Mouse (Mus musculus) limb, embryonic 14.5 days (tissue): Measurements from ENCODE around the gene Kirrel3. TPM values are rescaled to one million over a fixed set of nuclear protein-coding genes. Genes with fewer than 3 reads are reported as not detected.

ENCODE experiments used
- ATAC-seq: fragments of 200-750 bp; cut with Nextera tagmentation; 2 replicates; pipeline ENCODE4 v1.8.0; 2017; ENCODE audit warnings: low read depth, moderate number of reproducible peaks, moderate TSS enrichment; ENCODE audit not compliant: low FRiP score
- DNase-seq: peaks from one replicate; pipeline ENCODE4 v3.0.0-alpha.2; 2015; ENCODE audit warnings: low spot score
- H3K27ac ChIP-seq: fragments of 300-500 bp; sonication (generic); replicated peaks from 2 replicates; pipeline ENCODE4 v1.5.1; 2014; ENCODE audit warnings: low read depth, mild to moderate bottlenecking, low read length, moderate library complexity, mixed read lengths
- H3K27me3 ChIP-seq: fragments of 300-500 bp; sonication (generic); 2 replicates; pipeline ENCODE4 v1.6.1; 2014; ENCODE audit warnings: low read length, mixed read lengths; ENCODE audit not compliant: control insufficient read depth, insufficient read depth
- H3K36me3 ChIP-seq: fragments of 300-500 bp; sonication (generic); 2 replicates; pipeline ENCODE4 v1.6.1; 2014; ENCODE audit warnings: mild to moderate bottlenecking, low read length, moderate library complexity, mixed read lengths; ENCODE audit not compliant: control insufficient read depth, insufficient read depth
- H3K4me1 ChIP-seq: fragments of 300-500 bp; sonication (generic); 2 replicates; pipeline ENCODE4 v1.6.1; 2014; ENCODE audit warnings: antibody characterized with exemption, low read length, mixed read lengths; ENCODE audit not compliant: control insufficient read depth, insufficient read depth
- H3K4me2 ChIP-seq: fragments of 300-500 bp; sonication (generic); replicated peaks from 2 replicates; pipeline ENCODE4 v1.6.1; 2014; ENCODE audit warnings: low read depth, mild to moderate bottlenecking, low read length, moderate library complexity; ENCODE audit not compliant: severe bottlenecking
- H3K4me3 ChIP-seq: fragments of 300-500 bp; sonication (generic); replicated peaks from 2 replicates; pipeline ENCODE4 v1.5.1; 2014; ENCODE audit warnings: low read length
- H3K9ac ChIP-seq: fragments of 300-500 bp; sonication (generic); 2 replicates; pipeline ENCODE4 v1.6.1; 2014; ENCODE audit warnings: mild to moderate bottlenecking, low read depth, low read length, moderate library complexity; ENCODE audit not compliant: severe bottlenecking
- H3K9me3 ChIP-seq: fragments of 300-500 bp; sonication (generic); 2 replicates; pipeline ENCODE4 v1.6.1; 2016; ENCODE audit warnings: low read length; ENCODE audit not compliant: control insufficient read depth
- POLR2A ChIP-seq: fragments of 200-500 bp; IDR thresholded peaks from 2 replicates; pipeline ENCODE4 v1.8.0; 2012; ENCODE audit warnings: inconsistent platforms, mild to moderate bottlenecking, moderate library complexity, borderline replicate concordance; ENCODE audit not compliant: insufficient read depth, insufficient read length; ENCODE audit errors: extremely low read depth
- WGBS: fragments of 180-500 bp; shearing (Covaris S2); extraction: QIAGEN DNeasy Blood & Tissue Kit; methylation state at CpG from one replicate; pipeline ENCODE4 v1.1.7; 2014; 5-methylcytosine and 5-hydroxymethylcytosine counted together
- polyA plus RNA-seq, 2 experiments: library from polyadenylated mRNA; depleted of rRNA in 1 of 2; stranded (reverse) in 1 of 2; unstranded in 1 of 2; fragments of >200 nt; fragmentation: Nextera tagmentation in 1 of 2; extraction: Ambion mirVana in 1 of 2; gene quantifications; 2 replicates each; pipeline versions ENCODE4 v1.2.1 to v1.2.3; 2012 to 2014

Gene Kirrel3
- polyA plus RNA-seq, 2 experiments = 10.1 to 14.6 TPM

DNA sequence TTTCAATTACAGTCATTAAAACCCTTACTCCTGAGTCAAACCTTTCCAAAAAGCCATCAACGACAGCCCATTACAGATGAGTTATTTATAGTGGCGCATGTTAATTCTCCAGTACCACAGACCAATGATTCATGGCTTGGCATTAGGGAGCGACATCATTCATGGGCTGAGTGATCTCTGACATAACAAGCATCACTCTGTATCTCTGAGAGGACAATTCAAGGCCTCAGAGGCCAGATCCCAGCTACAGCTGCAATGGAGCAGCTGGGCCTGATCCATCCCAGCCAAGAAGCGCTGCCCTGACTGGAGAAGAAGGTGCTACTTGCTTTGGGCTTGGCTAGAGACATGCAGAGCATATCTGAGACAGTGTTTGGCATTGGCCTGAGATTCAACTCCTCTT lies 37.2 kb upstream of the Kirrel3 start:
- Histone ChIP-seq H3K9me3 (no peaks in the 10 kb centered on the region), H3K9ac (no peak overlapping the region), H3K4me3 (no peak overlapping the region), H3K27me3 (no peaks in the 10 kb centered on the region), H3K36me3 (no peaks in the 10 kb centered on the region), H3K4me1 (0 out of 2 replicates have a peak, but pooled peaks cover 2% of the 10 kb centered on the region), H3K4me2 (no peak overlapping the region), H3K27ac (no peak overlapping the region)
- DNase-seq = no peak
- ATAC-seq = no peak
- TF ChIP-seq POLR2A = no peak
- WGBS = 77% methylated on average over 4 of the region's 4 CpGs

DNA sequence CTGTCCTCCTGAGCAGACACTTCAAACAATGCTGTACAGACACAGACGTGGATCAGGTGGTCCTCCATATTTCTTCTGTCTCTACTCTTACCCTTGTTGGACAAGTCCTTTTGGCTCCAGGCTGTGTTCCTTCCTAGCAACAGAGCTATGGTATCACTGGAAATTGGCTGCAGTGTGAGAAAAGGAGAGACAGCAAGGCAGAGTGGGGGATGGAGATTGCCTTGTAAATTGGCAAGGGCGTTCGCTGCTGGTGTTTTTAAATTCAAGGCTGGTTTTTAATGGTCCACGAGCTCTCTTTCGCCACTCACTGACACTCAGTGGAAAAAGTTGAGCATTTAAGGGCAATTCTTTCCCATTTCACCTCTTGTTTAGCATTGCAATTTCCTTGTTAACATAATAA lies 27.5 kb upstream of the Kirrel3 start:
- no peak for ATAC-seq
- H3K36me3 ChIP-seq = no peaks in the 10 kb centered on the region
- H3K4me2 ChIP-seq = no peak overlapping the region
- whole genome bisulfite sequencing = 28% methylated on average over 5 of the region's 5 CpGs
- peaks cover 3% of the 10 kb centered on the region; the same call in 1 of the 2 replicates for H3K4me1 ChIP-seq
- no peak overlapping the region for H3K4me3 ChIP-seq
- no peak overlapping the region for H3K9ac ChIP-seq
- DNase-seq = no peak
- H3K9me3 ChIP-seq = no peaks in the 10 kb centered on the region
- H3K27me3 ChIP-seq = no peaks in the 10 kb centered on the region
- no peak overlapping the region for H3K27ac ChIP-seq
- TF ChIP-seq POLR2A = no peak

DNA sequence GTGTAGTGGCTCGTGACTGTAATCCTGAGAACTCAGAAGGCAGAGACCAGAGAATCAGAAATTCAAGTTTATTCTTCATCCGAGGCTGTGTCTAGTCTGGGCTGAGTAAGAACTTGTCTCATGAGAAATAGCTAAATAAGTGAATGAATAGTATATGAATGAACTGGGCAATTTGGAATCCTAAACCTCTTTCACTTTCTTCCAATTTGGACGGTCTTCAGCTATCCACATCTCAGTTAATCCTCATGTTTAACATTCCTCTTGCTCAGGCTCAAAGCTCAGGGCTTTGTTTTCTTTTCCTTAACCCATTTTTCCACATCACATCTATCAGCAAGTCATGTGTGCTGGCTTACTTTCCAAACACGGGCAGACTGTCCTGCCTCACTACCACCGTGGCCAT lies 25.7 kb upstream of the Kirrel3 start:
- H3K27me3 ChIP-seq = no peaks in the 10 kb centered on the region
- no peaks in the 10 kb centered on the region for H3K36me3 ChIP-seq
- no peak overlapping the region for H3K4me2 ChIP-seq
- no peak for TF ChIP-seq POLR2A
- no peak overlapping the region for H3K9ac ChIP-seq
- ATAC-seq (no peak), DNase-seq (no peak)
- peaks cover 3% of the 10 kb centered on the region; the same call in 1 of the 2 replicates for H3K4me1 ChIP-seq
- WGBS = 75% methylated on average over 5 of the region's 5 CpGs
- no peak overlapping the region for H3K4me3 ChIP-seq
- H3K27ac ChIP-seq = no peak overlapping the region
- H3K9me3 ChIP-seq = no peaks in the 10 kb centered on the region

DNA sequence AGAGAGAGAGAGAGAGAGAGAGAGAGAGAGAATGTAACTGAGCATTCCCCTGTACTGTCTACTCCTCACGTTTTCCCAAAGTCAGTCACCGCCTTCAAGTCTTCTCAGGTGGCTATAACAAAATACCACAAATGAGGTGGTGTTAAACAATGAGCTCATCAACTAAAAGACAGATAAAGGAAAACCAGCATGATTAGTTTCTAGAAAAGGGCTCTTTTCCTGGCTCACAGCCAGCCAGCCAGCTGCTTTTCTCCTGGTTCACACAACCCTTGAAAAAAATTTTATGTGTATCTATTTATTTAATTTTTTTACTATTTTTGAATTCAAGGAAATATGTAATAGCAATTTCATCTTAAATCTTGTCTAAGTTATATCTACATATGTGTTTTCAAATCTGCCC lies 22.0 kb upstream of the Kirrel3 start:
- DNase-seq = no peak

DNA sequence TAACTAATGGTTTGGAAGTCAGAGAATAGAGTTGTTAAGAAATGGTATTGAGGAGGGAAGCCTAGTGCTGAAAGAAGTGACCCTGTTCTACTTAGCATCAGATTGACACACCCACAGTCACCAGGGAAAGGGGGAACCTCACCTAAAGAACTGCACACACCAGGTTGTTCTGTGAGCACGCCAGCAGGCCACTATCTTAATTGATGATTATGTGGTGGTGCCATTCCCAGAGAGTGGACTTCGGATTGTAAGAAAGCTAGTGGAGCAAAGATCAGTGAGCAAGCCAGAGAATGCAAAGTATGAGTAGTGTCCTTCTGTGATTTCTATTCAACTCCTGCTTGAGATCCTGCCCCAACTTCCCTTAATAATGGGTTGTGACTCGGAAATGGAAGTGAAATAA lies 19.6 kb upstream of the Kirrel3 start:
- H3K4me2 ChIP-seq = no peak overlapping the region
- H3K4me3 ChIP-seq = no peak overlapping the region
- no peak for TF ChIP-seq POLR2A
- no peak overlapping the region for H3K27ac ChIP-seq
- no peaks in the 10 kb centered on the region for H3K27me3 ChIP-seq
- no peaks in the 10 kb centered on the region for H3K9me3 ChIP-seq
- H3K4me1 ChIP-seq = no peaks in the 10 kb centered on the region
- WGBS = 65% methylated on average over 3 of the region's 3 CpGs
- DNase-seq = no peak
- H3K9ac ChIP-seq = no peak overlapping the region
- H3K36me3 ChIP-seq = no peaks in the 10 kb centered on the region
- no peak for ATAC-seq

More for the DNA sequence above, 22.0 kb upstream of the Kirrel3 start:
- Histone ChIP-seq H3K27ac (no peak overlapping the region), H3K9me3 (no peaks in the 10 kb centered on the region), H3K36me3 (no peaks in the 10 kb centered on the region), H3K4me1 (no peaks in the 10 kb centered on the region), H3K4me2 (no peak overlapping the region), H3K27me3 (no peaks in the 10 kb centered on the region), H3K4me3 (no peak overlapping the region), H3K9ac (no peak overlapping the region)
- TF ChIP-seq POLR2A = no peak
- ATAC-seq = no peak
- WGBS = 54% methylated on average over 2 of the region's 2 CpGs

DNA sequence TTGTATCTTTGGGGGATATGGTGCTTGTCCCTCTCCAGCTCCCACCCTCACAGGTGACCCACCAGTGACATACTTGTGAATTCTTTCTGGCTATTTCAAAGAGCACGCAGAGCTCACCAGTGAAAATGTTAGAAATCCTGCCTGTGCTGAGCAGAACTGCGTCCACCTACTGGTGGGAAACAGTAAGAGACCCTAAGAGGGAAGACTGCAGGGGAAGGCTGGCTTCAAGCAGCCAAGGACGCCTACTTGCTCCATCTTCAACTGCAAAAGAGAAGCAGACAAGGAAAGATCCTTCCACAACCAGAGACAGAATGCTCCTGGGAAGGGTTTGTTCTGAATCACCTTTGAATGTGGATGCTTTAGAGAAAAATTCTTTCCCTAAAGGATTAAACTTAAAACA lies 16.5 kb upstream of the Kirrel3 start:
- no peaks in the 10 kb centered on the region for H3K9me3 ChIP-seq
- no peaks in the 10 kb centered on the region for H3K36me3 ChIP-seq
- no peak overlapping the region for H3K27ac ChIP-seq
- H3K4me2 ChIP-seq = no peak overlapping the region
- no peak for TF ChIP-seq POLR2A
- WGBS = 93% methylated on average over 3 of the region's 3 CpGs
- DNase-seq (no peak), ATAC-seq (no peak)
- H3K4me1 ChIP-seq = no peaks in the 10 kb centered on the region
- no peak overlapping the region for H3K4me3 ChIP-seq
- no peaks in the 10 kb centered on the region for H3K27me3 ChIP-seq
- H3K9ac ChIP-seq = no peak overlapping the region
